Mouse (Mus musculus) embryonic fibroblast, embryonic 13.5 days (primary cell): Measurements from ENCODE around the gene Maz. TPM values are rescaled to one million over a fixed set of nuclear protein-coding genes. Genes with fewer than 3 reads are reported as not detected.
A peak's percentile ranks its signal among the peaks of the same experiment; 100 is the strongest.

ENCODE experiments used
- H3K27ac ChIP-seq: 2 replicates; pipeline ENCODE4 v1.5.1; 2012; ENCODE audit warnings: low read length, control low read depth, inconsistent platforms; ENCODE audit not compliant: insufficient read depth
- H3K4me1 ChIP-seq: 2 replicates; pipeline ENCODE4 v1.6.1; 2011; ENCODE audit warnings: low read length; ENCODE audit not compliant: control insufficient read depth, insufficient read depth
- H3K4me3 ChIP-seq: 2 replicates; pipeline ENCODE4 v1.5.1; 2011; ENCODE audit warnings: mild to moderate bottlenecking, control low read depth, low read length; ENCODE audit not compliant: insufficient read depth
- CTCF ChIP-seq: IDR thresholded peaks from 2 replicates; pipeline ENCODE4 v1.5.1; 2011; ENCODE audit warnings: mild to moderate bottlenecking, control low read depth, low read length, moderate library complexity, borderline replicate concordance; ENCODE audit not compliant: insufficient read depth
- POLR2A ChIP-seq: IDR thresholded peaks from 2 replicates; pipeline ENCODE4 v1.6.1; 2011; ENCODE audit warnings: low read depth, mild to moderate bottlenecking, control low read depth, low read length, moderate library complexity
- polyA plus RNA-seq: library from polyadenylated mRNA; stranded (reverse); fragments of >200 nt; gene quantifications from 2 replicates; pipeline ENCODE4 v1.2.4, GENCODE M21; 2011; ENCODE audit warnings: low read depth; ENCODE audit not compliant: missing spikeins, insufficient read length

Gene Maz
- polyA plus RNA-seq, 1 experiment = 127 TPM

- no peak for TF ChIP-seq CTCF
- 0 out of 2 replicates have a peak, but pooled peaks have one; percentile 14 for TF ChIP-seq POLR2A
Measured at GRCm38 (mm10) chr7:127021563-127022527, 5.0 kb downstream of the Maz start.

GRCm38 (mm10) chr7:127020901-127021562, 5.8 kb downstream of the Maz start, which contains the start of the genes Gm42742 and Prrt2:
Gene Gm42742, minus strand, starts transcription at chr7:127021097.
Gene Prrt2, minus strand, starts transcription at chr7:127021211.
- H3K27ac ChIP-seq = no peak within 1 kb of the TSS
- H3K4me3 ChIP-seq = peak within 1 kb of the TSS; percentile 29
- TF ChIP-seq POLR2A = peak; percentile 83
- no peak for TF ChIP-seq CTCF
- H3K4me1 ChIP-seq = peaks cover 8% of the 10 kb centered on the region; the same call in 1 of the 2 replicates

More at GRCm38 (mm10) chr7:127021563-127022527, 5.0 kb downstream of the Maz start:
- Histone ChIP-seq H3K4me3 (peak overlapping the region; percentile 17; the same call in 1 of the 2 replicates), H3K27ac (no peak overlapping the region), H3K4me1 (peaks cover 8% of the 10 kb centered on the region; the same call in 1 of the 2 replicates)

DNA sequence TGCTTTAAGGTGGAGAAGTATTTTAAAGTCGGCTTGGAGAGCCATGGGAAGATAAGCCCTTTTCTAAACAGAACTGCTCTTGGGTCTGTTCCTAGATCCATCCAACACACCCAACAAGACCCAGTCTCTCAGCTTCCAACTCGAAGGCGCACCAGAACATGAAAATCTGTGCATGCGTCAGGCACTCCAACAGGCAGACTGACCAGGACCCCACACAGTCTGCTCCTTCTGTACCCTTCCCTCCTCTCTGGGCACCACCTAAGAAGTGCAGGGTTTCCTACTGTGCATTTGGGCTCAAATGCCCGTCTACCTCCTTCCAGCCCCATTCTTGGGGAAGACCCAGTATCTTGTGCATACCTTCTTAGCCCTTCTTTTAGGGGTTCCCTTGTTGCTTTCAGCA, 6.3 kb downstream of the Maz start:
- Histone ChIP-seq H3K27ac (no peak overlapping the region), H3K4me3 (peak overlapping the region; percentile 29), H3K4me1 (peaks cover 8% of the 10 kb centered on the region; the same call in 1 of the 2 replicates)
- TF ChIP-seq POLR2A = no peak
- no peak for TF ChIP-seq CTCF

- H3K27ac ChIP-seq = no peak overlapping the region
- peak overlapping the region; percentile 29 for H3K4me3 ChIP-seq
- H3K4me1 ChIP-seq = peaks cover 8% of the 10 kb centered on the region; the same call in 1 of the 2 replicates
- no peak for TF ChIP-seq POLR2A
- no peak for TF ChIP-seq CTCF
Measured at GRCm38 (mm10) chr7:127020031-127020430, 6.8 kb downstream of the Maz start.

DNA sequence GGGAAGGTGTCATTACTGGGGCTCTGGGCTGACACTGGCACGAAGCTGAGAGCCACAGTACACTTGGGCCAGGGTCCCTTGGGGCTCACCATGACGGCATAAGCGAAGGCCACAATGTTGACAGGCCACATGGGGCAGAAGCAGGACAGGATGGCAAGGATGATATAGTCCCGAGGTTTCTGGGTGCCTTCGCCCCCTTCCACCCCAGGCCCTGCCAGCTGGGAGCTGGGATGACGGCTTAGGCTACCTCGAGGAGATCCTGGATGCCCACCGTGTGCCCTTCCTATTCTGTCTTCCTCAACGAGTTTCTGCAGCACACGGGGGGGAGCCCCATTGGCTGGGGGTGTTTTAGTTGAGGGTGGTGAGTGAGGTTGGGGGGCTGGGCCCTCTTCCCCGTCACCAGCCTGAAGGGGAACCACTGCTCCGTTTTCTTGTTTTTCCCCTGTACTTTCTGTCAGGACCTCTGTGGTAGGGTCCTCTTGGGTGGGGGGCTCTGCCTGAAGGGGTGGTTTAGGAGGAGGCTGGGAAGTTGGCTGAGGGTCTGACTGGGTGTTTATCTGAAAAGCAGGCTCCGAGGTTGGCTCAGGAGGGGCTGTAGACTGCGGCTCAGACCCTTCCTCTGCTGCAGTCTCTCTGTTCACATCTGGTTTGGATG, 7.4 kb downstream of the Maz start:
- peaks cover 8% of the 10 kb centered on the region; the same call in 1 of the 2 replicates for H3K4me1 ChIP-seq

DNA sequence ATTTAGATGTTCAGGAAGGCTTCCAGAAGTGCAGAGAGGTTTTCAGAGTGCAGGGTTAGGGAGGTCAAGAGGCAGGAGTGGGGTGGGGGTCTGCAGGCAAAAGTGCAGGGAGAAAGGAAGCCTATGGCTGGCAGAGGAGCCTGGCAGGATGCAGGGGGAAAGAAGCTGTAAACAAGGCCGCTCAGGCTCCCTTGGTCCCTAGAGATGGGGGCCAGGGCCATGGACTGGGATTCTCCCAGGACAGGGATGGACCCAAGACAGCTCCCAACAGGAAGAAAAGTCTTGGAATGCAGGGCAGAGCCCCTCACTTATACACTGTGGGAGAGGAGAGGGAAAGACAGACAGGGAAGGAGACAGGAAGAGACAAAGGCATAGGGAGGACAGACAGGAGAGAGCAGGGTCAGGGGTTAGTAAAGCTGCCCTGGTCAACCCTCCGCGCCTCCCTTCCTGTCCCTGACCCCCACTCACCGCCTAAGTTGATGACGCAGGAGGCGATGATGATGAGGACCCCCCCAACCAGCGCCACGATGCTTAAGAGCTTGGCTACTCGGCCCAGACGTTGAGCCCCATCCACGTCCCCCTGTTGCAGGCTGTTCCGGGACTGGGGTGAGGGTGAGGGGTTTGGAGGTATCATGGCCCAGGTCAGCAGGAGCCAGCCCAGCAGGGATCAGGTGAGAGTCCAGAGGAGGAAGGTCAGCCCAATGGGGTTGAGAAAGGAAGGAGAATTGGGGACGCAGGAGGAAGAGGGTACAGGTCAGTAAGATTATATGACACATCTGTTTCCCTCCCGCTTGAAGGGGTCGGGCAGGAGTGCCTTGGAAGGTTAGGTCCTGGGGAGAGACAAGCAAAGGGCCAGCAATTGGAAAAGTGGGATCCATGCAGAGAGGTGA, 8.2 kb downstream of the Maz start:
- Histone ChIP-seq H3K4me3 (no peak overlapping the region), H3K27ac (no peak overlapping the region), H3K4me1 (peaks cover 7% of the 10 kb centered on the region; the same call in 1 of the 2 replicates)
- TF ChIP-seq CTCF (no peak), POLR2A (no peak)

More for the DNA sequence above, 7.4 kb downstream of the Maz start:
- no peak for TF ChIP-seq CTCF
- TF ChIP-seq POLR2A = no peak
- no peak overlapping the region for H3K27ac ChIP-seq
- H3K4me3 ChIP-seq = no peak overlapping the region

DNA sequence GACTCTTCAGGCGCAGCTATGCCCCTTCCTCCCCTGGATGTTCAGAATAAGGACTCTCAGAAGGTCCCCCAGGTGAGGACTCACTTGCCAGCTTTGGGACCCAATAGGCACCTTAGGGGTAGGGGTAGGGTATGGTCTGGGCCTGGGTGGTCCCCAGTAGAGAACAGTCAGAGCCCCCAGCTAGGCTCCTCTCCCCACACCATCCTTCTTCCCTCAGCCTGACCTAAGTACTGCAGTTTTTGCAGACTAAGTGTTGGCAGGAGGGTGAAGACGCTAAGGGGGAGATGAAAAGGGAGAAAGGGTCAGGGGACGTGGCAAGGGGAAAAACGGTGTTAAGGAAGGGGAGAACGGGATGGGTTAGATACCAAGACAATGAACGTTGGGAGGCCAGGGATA, 8.9 kb downstream of the Maz start:
- TF ChIP-seq POLR2A (no peak), CTCF (no peak)
- Histone ChIP-seq H3K4me1 (peaks cover 6% of the 10 kb centered on the region; the same call in 1 of the 2 replicates), H3K4me3 (no peak overlapping the region), H3K27ac (no peak overlapping the region)
